Mouse (Mus musculus) olfactory bulb, adult 2 months (tissue): ENCODE results near the gene Stpg1. TPM values are rescaled to one million over a fixed set of nuclear protein-coding genes. Genes with fewer than 3 reads are reported as not detected.
A peak's percentile ranks its signal among the peaks of the same experiment; 100 is the strongest.

Experiments
- H3K27ac ChIP-seq: fragments of 200-500 bp; 2 replicates; pipeline ENCODE4 v1.5.1; 2012; ENCODE audit warnings: low read depth, low read length; ENCODE audit not compliant: insufficient read depth
- H3K4me1 ChIP-seq: fragments of 200-500 bp; 2 replicates; pipeline ENCODE4 v1.6.1; 2012; ENCODE audit warnings: low read length; ENCODE audit not compliant: control insufficient read depth, insufficient read depth
- H3K4me3 ChIP-seq: fragments of 200-500 bp; 2 replicates; pipeline ENCODE4 v1.5.1; 2012; ENCODE audit warnings: mild to moderate bottlenecking, low read depth, low read length, moderate library complexity; ENCODE audit not compliant: insufficient read depth
- CTCF ChIP-seq: fragments of 200-500 bp; IDR thresholded peaks from 2 replicates; pipeline ENCODE4 v1.5.1; 2012; ENCODE audit warnings: low read depth, mild to moderate bottlenecking, low read length, moderate library complexity; ENCODE audit not compliant: insufficient read depth
- POLR2A ChIP-seq: fragments of 200-500 bp; IDR thresholded peaks from 2 replicates; pipeline ENCODE4 v1.6.1; 2012; ENCODE audit warnings: mild to moderate bottlenecking, low read depth, low read length, moderate library complexity; ENCODE audit not compliant: insufficient read depth
- WGBS: fragments of 180-500 bp; shearing (Covaris S2); methylation state at CpG from one replicate; pipeline ENCODE4 v1.1.7; 2018; 5-methylcytosine and 5-hydroxymethylcytosine counted together
- polyA plus RNA-seq: library from polyadenylated mRNA; stranded (reverse); fragments of >200 nt; gene quantifications from 2 replicates; pipeline ENCODE4 v1.2.4, GENCODE M21; 2012; ENCODE audit warnings: low replicate concordance; ENCODE audit not compliant: missing spikeins, insufficient read depth, insufficient read length

Stpg1 gene
- polyA plus RNA-seq, 1 experiment, result not detected

DNA sequence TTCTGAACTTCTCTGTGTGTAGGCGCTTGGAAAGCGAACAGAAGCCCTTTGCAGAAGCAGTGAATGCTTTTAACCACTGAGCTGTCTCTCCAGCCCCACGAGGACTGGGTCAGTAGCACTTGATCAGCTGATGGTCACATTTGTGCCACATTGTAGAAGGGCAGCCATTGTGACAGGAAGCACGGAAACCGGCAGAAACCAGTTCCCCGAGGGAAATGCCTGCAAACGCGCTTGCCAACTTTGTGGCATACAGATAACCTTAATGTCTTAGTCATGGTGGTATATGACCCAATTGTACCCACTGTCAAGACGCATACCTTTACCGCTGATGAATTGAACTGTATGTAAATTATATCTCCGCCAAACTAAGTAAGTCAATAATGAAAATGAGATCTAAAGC is 11.2 kb downstream of the Stpg1 start:
- TF ChIP-seq CTCF (no peak), POLR2A (no peak)
- 78% methylated on average over 11 of the region's 11 CpGs for whole genome bisulfite sequencing

DNA sequence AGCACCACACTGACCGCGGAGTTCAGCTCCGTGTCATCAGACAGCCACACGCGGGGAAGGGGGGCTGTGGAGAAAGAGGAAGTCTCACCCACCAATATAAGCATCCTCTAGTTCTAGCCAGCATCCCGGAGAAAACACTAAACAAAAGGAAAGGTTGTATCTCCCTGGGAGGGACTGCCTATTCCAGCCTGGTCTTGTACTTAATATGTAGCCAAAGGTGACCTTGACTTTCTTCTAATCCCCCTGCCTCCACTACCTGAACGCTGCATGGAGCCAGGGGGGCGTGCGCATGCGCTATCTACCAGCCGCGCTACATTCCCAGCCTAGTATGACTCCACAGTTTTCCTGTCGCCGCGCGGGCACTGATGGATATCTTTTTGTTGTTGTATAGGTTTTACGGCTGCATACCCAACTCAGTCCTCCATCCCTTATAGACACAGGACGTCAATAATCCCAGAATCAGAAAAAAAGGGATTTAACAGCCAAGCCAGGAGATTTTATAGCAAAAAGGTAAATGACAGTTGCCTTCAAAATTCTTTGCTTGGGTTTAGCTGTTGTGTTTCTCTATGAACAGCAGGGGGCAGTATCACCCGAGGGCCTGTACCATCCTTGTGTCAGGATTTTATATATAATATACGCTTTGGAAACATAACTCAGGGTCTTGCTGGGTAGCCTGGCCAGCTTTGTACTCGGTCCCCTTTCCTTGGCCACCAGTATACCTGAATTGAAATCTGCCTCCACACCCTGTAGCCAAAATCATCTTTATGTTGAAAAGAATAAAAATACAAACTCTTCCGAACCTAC is 13.2 kb downstream of the Stpg1 start:
- Histone ChIP-seq H3K4me3 (no peak overlapping the region), H3K4me1 (peaks cover 10% of the 10 kb centered on the region), H3K27ac (no peak overlapping the region)
- TF ChIP-seq POLR2A, result no peak
- no peak for TF ChIP-seq CTCF
- 11% methylated on average over 22 of the region's 22 CpGs for WGBS

More for the DNA sequence above, 11.2 kb downstream of the Stpg1 start:
- Histone ChIP-seq H3K27ac (no peak overlapping the region), H3K4me3 (no peak overlapping the region), H3K4me1 (peaks cover 10% of the 10 kb centered on the region)

DNA sequence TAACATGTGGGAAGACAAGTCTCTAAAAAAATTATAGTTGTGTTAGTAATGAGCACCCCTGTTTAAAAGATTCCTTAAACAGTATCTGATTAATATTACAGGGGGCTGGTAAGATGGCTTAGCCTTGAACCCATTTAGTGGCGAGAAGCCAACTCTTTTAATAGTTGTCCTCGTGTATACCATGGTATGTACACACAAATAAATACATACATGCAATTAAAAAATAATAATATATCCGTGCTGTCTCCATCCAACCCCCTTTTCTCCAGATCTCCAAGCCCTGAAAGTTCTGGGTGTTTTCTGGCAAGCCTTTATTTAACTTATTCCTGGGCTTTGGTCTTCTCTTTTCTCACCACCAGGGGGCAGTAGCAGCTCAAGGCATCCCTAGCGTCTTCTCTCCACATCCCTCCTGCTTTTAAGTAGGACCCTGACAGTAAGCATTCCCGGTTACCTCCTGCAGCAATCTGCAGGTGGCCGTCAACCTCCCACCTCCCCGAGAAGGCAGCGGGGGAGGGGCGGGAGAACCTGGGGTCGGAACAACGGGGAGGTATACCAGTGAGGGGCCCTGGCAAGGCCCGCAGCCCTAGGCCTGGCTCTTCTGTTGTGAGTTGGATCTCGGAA is 13.9 kb downstream of the Stpg1 start:
- TF ChIP-seq CTCF (peak; percentile 44; the same call in 1 of the 2 replicates), POLR2A (no peak)
- WGBS, result 16% methylated on average over 13 of the region's 13 CpGs
- H3K27ac ChIP-seq, result no peak overlapping the region
- peaks cover 10% of the 10 kb centered on the region for H3K4me1 ChIP-seq
- H3K4me3 ChIP-seq, result no peak overlapping the region

DNA sequence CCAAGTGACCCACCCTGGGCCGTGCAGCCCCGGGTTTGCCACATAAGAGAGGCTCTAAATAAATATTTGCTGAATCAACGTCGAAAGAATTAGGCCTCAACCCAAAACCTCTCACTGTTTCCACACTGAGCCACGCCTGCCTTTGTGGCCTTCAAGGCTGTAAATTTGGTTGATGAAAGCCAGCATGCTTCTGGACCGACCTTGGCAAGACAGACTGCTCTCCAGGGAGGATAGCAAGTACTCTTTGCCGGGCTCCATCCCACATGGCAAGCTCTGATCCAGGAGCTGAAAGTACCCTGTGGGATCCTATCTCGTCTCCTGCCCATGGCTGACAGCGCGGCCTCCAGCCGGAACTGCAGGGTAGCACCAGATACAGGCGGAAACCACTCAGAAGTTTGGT is 14.9 kb downstream of the Stpg1 start:
- no peak overlapping the region for H3K4me3 ChIP-seq
- 83% methylated on average over 12 of the region's 12 CpGs for WGBS
- no peak for TF ChIP-seq POLR2A
- TF ChIP-seq CTCF, result no peak
- H3K4me1 ChIP-seq, result peaks cover 10% of the 10 kb centered on the region
- no peak overlapping the region for H3K27ac ChIP-seq

DNA sequence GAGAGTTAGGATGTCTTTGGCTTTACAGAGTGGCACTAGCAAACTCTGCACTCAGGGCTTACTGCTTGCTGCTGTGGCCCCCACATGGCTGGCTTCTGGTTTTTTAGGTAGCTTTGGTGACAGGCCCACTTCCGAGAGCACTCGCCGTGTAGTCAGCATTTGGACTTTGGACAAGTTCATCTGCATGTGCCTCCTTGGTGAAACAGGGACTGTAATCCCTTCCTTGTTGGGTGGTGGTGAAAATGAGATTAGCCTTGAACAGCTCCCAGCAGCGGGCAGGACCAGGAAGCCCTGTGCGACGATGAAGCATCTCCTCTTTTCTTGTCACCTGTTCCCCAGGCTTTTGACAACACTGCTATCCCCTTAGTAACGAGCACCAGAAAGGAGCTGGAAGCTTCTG is 19.3 kb downstream of the Stpg1 start:
- Histone ChIP-seq H3K27ac (no peak overlapping the region), H3K4me3 (no peak overlapping the region), H3K4me1 (peaks cover 7% of the 10 kb centered on the region; the same call in 1 of the 2 replicates)
- TF ChIP-seq POLR2A (no peak), CTCF (no peak)
- WGBS, result 86% methylated on average over 7 of the region's 7 CpGs

DNA sequence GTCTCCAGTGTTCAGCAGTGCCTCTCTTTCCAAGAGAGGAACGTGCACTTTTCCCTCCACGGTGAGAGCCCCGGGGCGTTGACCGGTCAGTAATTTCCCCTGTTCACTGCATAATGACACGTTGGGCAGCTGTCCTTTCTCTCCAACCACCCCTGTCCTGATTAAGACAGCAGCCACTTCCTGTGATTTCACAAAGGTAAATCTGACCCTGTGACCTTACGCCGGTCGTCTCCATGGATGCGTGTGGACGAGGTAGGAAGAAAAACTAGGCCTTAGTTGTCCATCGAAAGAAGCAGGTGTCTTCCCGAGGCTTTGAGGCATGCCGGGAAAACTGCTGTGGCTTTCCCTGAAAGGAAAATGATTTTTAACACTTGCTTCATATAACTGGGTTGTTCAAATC is 20.3 kb downstream of the Stpg1 start:
- Histone ChIP-seq H3K27ac (no peak overlapping the region), H3K4me1 (peaks cover 3% of the 10 kb centered on the region; the same call in 1 of the 2 replicates), H3K4me3 (no peak overlapping the region)
- 85% methylated on average over 14 of the region's 14 CpGs for WGBS
- TF ChIP-seq POLR2A (no peak), CTCF (no peak)

DNA sequence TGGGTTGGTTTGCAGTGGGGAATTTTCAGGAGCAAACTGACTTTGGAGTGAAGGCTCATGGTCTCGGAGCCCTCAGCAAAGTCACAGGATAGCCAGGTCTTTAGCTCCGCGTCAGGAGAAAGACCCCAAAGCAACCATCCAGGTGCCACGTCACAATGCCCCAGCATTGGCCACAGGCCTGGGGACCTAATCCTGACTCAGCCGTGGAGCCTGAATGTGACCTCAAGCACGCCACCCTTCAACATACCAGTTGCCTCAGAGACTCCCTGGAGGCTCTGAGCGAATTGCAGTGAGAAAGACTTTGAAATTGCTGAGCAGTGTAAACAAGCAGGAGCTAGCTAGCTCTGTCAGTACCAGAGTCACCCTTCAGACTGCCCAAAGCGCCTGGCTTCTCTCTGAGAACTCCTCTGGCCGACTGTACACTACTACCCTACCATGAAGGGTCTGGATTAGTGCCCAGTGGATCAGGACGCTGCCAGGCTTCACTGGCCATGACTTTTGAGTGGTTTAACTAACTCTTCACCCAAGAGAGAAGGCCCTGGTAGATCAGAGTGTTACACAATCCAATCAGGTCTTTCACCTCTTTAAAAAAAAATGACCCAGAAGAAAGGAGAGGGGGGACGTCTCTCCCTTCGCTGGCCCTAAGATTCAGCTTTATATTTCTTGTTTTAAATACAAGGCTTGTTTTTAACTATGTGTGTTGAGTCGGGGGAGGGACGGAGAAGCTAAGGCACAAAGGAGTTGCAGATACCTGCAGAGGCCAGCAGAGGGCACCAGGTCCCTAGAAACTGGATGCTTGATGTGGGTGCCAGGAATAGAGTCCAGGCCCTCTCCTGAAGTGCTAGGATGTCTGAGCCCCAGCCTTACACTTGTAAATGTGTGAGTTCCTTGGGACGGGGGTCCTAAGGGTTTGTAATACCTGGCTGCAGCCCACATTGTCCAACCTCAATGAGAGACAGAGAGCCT is 22.0 kb downstream of the Stpg1 start:
- Histone ChIP-seq H3K4me1 (no peaks in the 10 kb centered on the region), H3K27ac (no peak overlapping the region), H3K4me3 (no peak overlapping the region)
- TF ChIP-seq CTCF, result peak; percentile 52
- TF ChIP-seq POLR2A, result no peak
- WGBS, result 61% methylated on average over 15 of the region's 15 CpGs

DNA sequence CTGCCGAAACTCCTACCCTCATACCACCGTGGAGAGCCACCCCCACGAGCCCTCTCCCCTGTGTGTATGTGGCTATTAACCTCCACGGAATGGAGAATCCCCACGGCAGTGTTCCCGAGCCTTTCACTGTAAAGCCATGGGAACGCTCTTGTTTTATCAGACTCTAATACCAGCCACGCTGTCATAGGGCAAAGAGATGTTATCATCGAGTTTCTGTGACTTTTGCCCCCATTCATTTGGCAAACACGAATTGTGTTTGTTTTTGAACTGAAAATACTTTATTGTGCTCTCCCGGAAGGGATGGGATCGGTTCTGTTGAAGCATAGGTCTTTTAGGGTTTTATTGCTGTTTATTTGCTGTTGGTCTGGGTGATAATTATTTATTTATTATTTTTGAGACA is 23.5 kb downstream of the Stpg1 start:
- Histone ChIP-seq H3K4me3 (no peak overlapping the region), H3K27ac (no peak overlapping the region), H3K4me1 (no peaks in the 10 kb centered on the region)
- TF ChIP-seq POLR2A (no peak), CTCF (no peak)
- WGBS, result 86% methylated on average over 12 of the region's 12 CpGs
